Mouse (Mus musculus) G1E-ER4 (cell line): ENCODE measurements around the gene Ddx39. TPM values are rescaled to one million over a fixed set of nuclear protein-coding genes. Genes with fewer than 3 reads are reported as not detected.

Experiments used
- GATA1 ChIP-seq: IDR thresholded peaks from one replicate; pipeline ENCODE4 v1.8.0; 2012; ENCODE audit warnings: low read length, inconsistent platforms
- polyA plus RNA-seq: library from polyadenylated mRNA; stranded (reverse); fragments of >175 nt; gene quantifications from 2 replicates; pipeline ENCODE4 v1.2.3, GENCODE M21; 2012

Gene Ddx39
- 61.0 and 78.7 TPM in 2 replicates for polyA plus RNA-seq

DNA sequence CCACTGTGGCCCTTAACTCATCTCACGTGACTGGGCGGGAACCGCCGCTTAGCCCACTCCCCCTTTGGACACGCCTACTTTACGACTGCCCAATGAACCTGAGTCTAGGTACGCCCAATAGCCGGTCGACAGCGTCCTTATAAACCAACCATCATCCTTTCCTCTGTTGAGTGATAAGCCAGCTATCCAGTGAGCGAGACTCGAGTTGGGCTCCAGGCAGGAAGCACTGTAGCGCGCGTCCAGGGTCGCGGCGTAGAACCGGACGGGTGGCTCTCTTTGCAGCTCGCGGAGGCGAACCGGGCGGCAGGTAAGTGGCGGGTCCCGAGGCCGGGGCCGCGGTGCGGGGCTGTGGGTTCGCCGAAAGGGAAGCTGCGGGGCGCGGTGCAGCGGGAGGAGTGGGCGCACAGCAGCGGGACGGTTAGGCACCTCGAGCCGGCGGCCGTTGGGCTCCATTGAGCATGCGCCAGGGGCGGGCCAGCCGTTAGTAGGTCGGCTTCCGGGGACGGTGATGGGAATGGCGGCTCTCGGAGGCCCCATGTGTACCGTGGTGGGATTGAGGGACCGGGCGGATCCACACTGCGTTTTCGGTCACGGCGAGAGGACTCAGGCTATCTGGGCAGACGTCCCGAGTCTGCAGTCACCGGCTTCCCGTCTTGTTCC, at the start of gene Ddx39:
TSS of gene Ddx39 (plus strand) at position 147 of the 660 bp plus-strand sequence.
- no peak for TF ChIP-seq GATA1

GRCm38 (mm10) chr8:83665969-83666865, 48.8 kb upstream of the Ddx39 start, which contains the start of gene Ptger1:
TSS of gene Ptger1 (plus strand) at chr8:83666678.
- no peak for TF ChIP-seq GATA1

DNA sequence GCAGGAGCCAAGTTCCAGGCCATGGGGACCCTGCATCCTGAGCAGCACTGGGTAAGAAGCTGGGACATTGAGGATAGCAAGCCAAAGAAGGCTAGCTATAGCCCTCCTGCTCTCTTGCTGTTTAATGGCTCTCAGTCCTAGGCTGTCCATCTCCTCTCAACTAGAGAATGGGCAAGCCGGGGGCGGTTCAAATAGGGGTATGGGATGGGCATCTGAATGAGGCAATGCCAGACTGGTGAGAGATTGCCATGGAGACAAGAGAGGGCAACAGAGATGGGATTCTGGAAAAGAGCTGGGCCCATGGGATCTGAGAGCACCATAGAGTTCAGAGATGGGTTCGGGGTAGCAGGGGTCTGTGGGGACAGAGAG, 48.1 kb upstream of the Ddx39 start:
- no peak for TF ChIP-seq GATA1

DNA sequence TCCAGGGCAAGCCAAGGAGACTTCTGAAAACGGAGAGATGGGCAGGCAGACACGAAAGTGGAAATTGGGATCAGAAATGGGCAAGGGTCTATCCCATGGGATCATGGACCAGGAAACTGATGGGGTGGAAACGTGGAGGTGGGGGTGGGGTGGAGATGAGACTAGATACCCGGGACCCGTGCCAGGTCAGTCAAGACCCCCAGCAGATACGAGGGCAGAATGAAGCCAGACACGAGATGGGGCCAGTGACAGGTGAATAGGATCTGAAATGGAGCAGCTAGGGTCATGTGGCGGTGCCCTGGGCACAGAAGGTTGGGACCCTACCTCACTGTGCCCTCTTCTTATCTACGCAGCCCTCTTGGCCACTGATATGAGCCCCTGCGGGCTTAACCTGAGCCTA, 47.5 kb upstream of the Ddx39 start:
- no peak for TF ChIP-seq GATA1

GRCm38 (mm10) chr8:83668010-83668916, 46.7 kb upstream of the Ddx39 start:
- no peak for TF ChIP-seq GATA1

GRCm38 (mm10) chr8:83669013-83669412, 46.0 kb upstream of the Ddx39 start:
- TF ChIP-seq GATA1, result no peak

GRCm38 (mm10) chr8:83672936-83673335, 42.0 kb upstream of the Ddx39 start:
- no peak for TF ChIP-seq GATA1

DNA sequence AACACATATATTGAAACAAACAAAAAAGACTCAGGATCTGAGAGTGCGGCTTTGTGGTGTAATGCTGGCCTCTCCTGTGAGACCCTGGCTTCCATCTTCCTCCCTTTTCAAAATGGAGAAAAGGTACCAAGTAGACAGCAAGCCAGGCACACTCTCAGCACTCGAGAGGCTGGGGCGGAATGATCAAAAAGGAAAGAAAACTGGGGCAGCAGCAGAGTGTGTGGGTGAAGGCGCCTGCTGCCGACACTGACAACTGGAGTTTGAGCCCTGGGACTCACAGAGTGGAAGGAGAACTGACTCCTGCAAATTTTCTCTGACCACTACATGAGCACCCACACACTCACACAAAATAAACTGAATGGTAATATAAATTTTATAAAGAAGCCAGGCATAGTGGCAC, 40.5 kb upstream of the Ddx39 start:
- TF ChIP-seq GATA1, result no peak

DNA sequence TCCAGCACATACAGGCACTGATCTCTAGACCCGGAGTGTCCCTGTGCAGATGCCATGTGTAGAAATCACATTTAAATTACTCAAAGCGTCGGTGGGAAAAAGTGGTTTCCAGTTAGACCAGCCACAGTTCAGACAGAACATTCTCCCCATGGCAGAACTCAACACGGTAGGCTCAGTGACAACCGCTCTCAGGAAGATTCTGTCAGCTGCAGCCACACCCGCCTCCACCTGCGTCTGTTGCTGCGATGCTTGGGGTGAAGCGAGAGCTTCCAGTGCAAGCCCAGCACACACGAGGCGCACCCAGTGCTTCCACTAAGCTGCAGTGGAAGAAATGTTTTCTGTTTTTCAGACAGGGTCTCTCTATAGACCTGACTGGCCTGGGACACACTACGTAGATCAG, 35.1 kb upstream of the Ddx39 start:
- TF ChIP-seq GATA1, result no peak

GRCm38 (mm10) chr8:83680603-83681002, 34.4 kb upstream of the Ddx39 start:
- no peak for TF ChIP-seq GATA1

DNA sequence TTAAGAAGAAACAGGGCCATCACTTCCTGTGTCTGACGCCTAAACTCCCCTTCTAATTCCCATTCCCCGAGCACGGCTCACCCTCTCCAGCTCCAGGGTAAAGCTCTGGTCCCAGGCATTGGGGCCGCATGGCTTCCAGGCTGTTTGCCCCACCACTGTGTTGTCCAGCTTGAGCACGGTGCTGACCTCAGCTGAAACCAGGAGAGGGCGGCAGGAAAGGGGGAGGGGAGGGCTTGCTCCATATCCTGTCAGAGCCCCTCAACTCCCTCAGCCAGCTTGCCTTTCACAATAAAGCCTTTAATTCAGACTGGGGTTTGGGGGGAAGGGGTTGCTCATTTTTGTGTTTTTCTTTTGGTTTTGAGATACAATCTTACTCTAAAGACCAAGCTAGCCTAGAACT, 33.9 kb upstream of the Ddx39 start:
- TF ChIP-seq GATA1, result no peak

DNA sequence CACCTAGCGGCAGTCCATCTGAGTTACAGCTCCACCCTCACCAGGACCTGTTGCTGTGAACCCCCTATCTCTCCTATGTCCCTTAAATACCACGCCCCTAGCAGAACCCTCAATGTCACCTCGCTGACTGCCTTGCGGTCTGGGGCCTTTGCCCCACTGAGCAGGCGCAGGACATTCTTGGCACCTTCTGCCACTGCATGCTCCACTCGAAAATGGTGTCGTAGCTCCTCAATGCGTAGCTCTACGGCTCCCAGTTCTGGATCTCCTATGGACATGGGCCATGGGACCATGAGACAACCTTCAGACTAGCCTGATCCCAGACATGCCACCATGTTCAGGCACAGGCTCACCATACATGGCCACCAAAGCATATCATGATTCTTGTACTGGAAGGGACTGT, 30.5 kb upstream of the Ddx39 start:
- no peak for TF ChIP-seq GATA1

GRCm38 (mm10) chr8:83689264-83689663, 25.7 kb upstream of the Ddx39 start:
- no peak for TF ChIP-seq GATA1

DNA sequence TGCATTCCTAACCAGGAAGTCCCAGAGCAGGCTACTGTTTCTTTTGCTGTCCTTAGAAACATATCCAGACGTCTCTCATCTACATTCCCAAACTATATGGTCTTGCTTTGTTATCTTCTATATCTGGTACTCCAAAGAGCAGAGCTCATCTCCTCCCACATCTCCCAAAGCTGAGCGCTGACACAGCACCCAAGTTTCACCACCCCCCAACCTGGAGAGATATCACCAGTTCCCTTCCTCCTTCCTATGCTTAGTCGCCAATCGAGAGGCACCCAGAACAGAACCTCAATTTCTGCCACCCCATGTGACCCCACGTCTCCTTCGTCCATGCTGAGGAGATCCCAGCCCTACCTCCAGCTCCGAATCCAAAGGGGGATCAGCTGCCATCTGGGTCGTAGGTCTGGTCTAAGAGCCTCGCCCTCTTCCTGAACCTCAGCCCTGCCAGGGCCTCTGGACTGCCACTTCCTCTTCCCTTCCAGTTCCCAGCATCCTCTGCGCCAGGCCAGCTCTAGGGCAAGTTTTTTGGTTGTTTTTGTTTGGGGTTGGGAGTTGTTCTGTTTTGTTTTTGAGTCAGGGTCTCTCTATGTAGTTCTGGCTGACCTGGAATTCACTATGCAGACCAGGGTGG, 21.3 kb upstream of the Ddx39 start:
- TF ChIP-seq GATA1, result no peak

GRCm38 (mm10) chr8:83694369-83695160, 20.4 kb upstream of the Ddx39 start:
- TF ChIP-seq GATA1, result no peak
